Mouse (Mus musculus) lung, postnatal 14 days (tissue): ENCODE results near the gene Tcstv3.
"Not testable (repeated sequence)": the region's sequence is repeated elsewhere in the genome, so short reads cannot be mapped to it uniquely, and the experiment has no call there.

Experiments
- DNase-seq: peaks from one replicate; pipeline ENCODE4 v3.0.0; 2021

Gene Tcstv3

DNA sequence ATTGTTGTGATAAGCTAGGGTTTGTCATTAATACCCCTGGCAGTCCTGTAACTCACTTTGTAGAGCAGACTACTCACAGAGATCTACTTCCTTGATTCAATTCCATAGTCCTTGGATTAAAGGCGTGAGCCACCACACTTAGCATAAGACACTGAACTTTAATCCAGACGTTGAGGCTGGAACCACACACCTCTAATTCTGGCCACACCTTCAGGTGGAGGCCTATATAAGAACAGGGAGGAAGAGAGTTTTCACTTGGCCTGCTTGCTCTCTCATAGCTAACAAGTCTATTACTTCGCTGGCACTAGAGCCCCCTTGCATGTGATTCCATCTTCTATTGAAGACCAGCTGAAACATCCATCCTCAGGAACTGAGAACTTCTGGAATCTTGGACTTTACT lies at the start of gene Tcstv3:
Tcstv3 (plus strand) TSS at position 301 of the 400 bp plus-strand sequence.
- DNase-seq, result not testable (repeated sequence)

- not testable (repeated sequence) for DNase-seq
Observed at GRCm38 (mm10) chr13:120277837-120278236, 38.8 kb upstream of the Tcstv3 start.

DNA sequence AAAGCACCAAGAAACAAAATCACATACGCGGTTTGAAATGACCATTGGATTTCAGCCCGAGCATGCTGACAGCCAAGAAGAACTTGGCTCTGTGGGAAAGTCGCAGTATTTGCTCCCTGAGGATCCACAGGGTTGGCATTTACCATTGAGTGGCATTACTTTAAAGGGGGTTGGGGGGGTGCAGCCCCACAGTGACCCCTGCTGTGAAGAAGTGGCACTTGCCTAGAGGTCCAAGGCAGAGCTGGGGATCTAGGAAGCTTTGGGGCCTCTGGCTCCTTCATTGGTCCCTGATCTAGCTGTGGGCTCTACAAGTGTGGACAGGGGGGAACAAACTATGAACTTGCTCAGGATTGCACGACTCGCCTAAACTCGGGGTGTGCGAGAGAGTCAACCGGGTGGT lies 37.9 kb upstream of the Tcstv3 start:
- no peak for DNase-seq

- no peak for DNase-seq
Observed at GRCm38 (mm10) chr13:120299324-120299894, 17.3 kb upstream of the Tcstv3 start.

- DNase-seq, result peak; percentile 2
Observed at GRCm38 (mm10) chr13:120299991-120300442, 16.7 kb upstream of the Tcstv3 start, which contains the start of gene BC147527. Gene BC147527, plus strand, starts transcription at chr13:120300392.

DNA sequence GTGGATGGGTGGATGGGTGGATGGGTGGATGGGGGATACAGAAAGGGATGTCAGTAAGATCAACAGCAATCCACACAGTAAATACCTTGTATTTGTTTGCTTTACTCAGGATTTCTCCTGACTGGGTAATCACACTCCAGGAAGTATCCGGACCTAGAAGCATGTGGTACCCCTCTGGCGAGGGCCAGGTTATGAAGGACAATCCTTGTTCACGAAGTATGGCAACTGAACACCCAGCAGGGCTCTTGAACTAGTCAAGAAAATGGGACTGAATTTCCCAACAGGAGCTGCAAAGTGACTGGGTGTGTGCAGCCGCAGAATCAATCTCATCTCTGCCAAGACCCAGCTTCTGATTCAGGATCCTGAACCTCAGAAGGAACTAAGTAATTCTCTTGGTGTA lies 15.8 kb upstream of the Tcstv3 start:
- DNase-seq, result no peak

DNA sequence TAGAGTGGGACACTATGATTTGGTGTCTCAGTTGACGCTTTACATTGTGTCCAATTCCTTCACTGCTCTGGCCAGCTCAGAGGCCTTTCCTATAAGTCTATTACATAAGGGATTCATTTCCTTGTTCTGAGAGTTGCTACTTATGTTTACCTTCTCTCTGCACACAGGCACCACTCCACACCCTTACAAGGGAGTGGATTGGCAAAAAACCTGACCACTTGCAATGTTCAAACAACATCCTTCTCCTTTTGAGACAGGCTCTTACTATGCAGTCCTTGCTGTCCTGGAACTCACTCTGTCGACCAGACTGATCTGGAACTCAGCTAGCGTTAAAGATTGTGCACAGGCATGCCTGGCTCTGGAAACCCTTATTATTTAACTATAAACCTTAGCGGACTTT lies 5.9 kb upstream of the Tcstv3 start:
- DNase-seq, result no peak

DNA sequence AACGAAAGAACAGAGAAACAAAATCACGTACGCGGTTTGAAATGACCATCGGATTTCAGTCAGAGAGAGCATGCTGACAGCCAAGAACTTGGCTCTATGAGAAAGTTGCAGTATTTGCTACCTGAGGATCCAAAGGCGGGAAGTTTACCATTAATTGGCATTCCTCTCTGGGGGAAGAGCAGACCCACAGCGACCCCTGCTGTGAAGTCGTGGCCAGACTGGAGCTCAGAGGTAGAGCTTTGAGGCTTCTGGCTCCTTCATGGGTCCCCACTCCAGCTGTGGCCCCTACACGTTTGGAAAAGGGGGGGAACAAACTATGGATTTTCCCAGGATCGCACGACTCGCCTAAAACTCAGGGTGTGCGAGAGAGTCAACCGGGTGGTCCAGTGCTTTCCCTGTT lies 3.1 kb upstream of the Tcstv3 start:
- peak; percentile 20 for DNase-seq

DNA sequence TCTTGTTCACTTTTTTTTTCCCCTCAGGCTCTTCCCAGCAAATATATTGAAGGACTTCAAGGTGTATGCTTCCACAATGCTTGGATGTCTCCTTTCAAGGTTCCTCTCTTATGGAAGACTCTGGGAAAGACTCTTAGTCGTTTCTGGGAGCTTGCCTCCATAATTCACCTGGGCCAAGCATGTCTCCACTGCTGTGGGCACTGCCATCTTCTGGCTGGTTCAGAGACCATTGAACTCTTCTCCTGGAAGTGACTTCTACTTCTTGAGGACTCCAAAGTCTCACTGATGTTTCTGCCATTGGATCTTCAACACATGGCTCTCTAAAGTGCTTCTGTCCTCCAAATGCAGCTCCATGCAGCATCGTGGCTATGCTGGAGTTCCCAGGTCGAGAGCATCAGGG lies 3.5 kb downstream of the Tcstv3 start:
- DNase-seq, result no peak

- no peak for DNase-seq
Observed at GRCm38 (mm10) chr13:120320721-120321120, 4.0 kb downstream of the Tcstv3 start.
